Mouse (Mus musculus) forebrain, embryonic 16.5 days (tissue): Measurements from ENCODE around the gene Ifnl3. TPM values are rescaled to one million over a fixed set of nuclear protein-coding genes. Genes with fewer than 3 reads are reported as not detected.
A peak's percentile ranks its signal among the peaks of the same experiment; 100 is the strongest.
"Not testable (repeated sequence)": the region's sequence is repeated elsewhere in the genome, so short reads cannot be mapped to it uniquely, and the experiment has no call there.

Source experiments
- ATAC-seq: fragments of 200-750 bp; cut with Nextera tagmentation; 2 replicates; pipeline ENCODE4 v1.8.0; 2017; ENCODE audit warnings: mild to moderate bottlenecking, moderate library complexity
- H3K27ac ChIP-seq: fragments of 300-500 bp; sonication (generic); 2 replicates; pipeline ENCODE4 v1.5.1; 2014; ENCODE audit warnings: low read length, control low read depth
- H3K27me3 ChIP-seq: fragments of 300-500 bp; sonication (generic); replicated peaks from 2 replicates; pipeline ENCODE4 v1.6.1; 2014; ENCODE audit warnings: low read length; ENCODE audit not compliant: control insufficient read depth, insufficient read depth
- H3K36me3 ChIP-seq: fragments of 300-500 bp; sonication (generic); 2 replicates; pipeline ENCODE4 v1.6.1; 2014; ENCODE audit not compliant: control insufficient read depth, insufficient read depth
- H3K4me1 ChIP-seq: fragments of 300-500 bp; sonication (generic); replicated peaks from 2 replicates; pipeline ENCODE4 v1.6.1; 2014; ENCODE audit warnings: low read length; ENCODE audit not compliant: control insufficient read depth, insufficient read depth
- H3K4me2 ChIP-seq: fragments of 300-500 bp; sonication (generic); 2 replicates; pipeline ENCODE4 v1.6.1; 2014; ENCODE audit warnings: mild to moderate bottlenecking, low read length, control low read depth
- H3K4me3 ChIP-seq: fragments of 300-500 bp; sonication (generic); replicated peaks from 2 replicates; pipeline ENCODE4 v1.5.1; 2014; ENCODE audit warnings: mild to moderate bottlenecking, low read length, control low read depth
- H3K9ac ChIP-seq: fragments of 300-500 bp; sonication (generic); replicated peaks from 2 replicates; pipeline ENCODE4 v1.6.1; 2014; ENCODE audit warnings: low read depth, low read length, control low read depth
- H3K9me3 ChIP-seq: fragments of 300-500 bp; sonication (generic); 2 replicates; pipeline ENCODE4 v1.6.1; 2016; ENCODE audit warnings: low read length; ENCODE audit not compliant: control insufficient read depth
- WGBS: fragments of 180-500 bp; shearing (Covaris S2); extraction: QIAGEN DNeasy Blood & Tissue Kit; methylation state at CpG from one replicate; pipeline ENCODE4 v1.1.7; 2014; 5-methylcytosine and 5-hydroxymethylcytosine counted together
- polyA plus RNA-seq: library from polyadenylated mRNA; unstranded; fragments of >200 nt; fragmentation: Nextera tagmentation; extraction: Ambion mirVana; gene quantifications from 2 replicates; pipeline ENCODE4 v1.2.1, GENCODE M21; 2015

The Ifnl3 gene
- not detected in 2 replicates for polyA plus RNA-seq

DNA sequence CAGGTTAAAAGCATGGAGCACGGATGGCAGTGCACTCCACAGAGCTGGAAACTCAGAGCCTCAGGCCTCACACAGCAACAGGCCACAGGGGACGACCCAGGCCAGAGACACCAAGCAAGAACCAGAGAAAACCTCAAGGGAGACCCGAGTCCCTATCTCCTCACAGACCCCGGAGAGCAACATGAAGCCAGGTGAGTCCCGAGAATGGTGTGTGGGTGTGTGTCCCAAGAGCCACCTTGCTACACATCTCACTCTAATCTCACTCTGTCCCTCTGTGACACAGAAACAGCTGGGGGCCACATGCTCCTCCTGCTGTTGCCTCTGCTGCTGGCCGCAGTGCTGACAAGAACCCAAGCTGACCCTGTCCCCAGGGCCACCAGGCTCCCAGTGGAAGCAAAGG, at the start of gene Ifnl3:
TSS of gene Ifnl3 (plus strand) at position 301 of the 400 bp plus-strand sequence.
- not testable (repeated sequence) for H3K27ac ChIP-seq, H3K4me3 ChIP-seq, H3K9me3 ChIP-seq, H3K36me3 ChIP-seq, H3K4me1 ChIP-seq, H3K4me2 ChIP-seq, ATAC-seq, H3K27me3 ChIP-seq, H3K9ac ChIP-seq
- WGBS: 72% methylated on average over 5 of the region's 6 CpGs

DNA sequence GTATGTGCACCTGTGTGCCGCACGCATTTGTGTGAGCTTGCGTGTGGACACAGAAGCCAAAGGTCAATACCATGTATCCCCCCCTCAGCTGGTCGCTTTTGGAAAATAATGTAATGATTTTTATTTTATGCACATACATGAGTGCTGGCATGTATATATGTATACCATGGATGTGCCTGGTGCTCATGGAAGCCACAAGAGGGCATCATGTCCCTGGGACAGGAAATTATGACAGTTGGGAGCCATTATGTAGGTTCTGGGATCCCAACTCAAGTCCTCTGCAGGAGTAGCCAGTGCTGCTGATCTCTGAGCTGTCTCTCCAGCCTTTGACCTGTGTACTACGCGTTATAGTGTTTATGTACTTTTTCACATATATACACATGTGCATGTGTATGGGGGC, 46.4 kb upstream of the Ifnl3 start:
- Histone ChIP-seq H3K27ac (no peak overlapping the region), H3K27me3 (no peaks in the 10 kb centered on the region), H3K4me1 (no peaks in the 10 kb centered on the region), H3K36me3 (no peaks in the 10 kb centered on the region), H3K9ac (no peak overlapping the region), H3K4me3 (no peak overlapping the region), H3K9me3 (no peaks in the 10 kb centered on the region), H3K4me2 (no peak overlapping the region)
- no peak for ATAC-seq
- 94% methylated on average over 6 of the region's 6 CpGs for WGBS

DNA sequence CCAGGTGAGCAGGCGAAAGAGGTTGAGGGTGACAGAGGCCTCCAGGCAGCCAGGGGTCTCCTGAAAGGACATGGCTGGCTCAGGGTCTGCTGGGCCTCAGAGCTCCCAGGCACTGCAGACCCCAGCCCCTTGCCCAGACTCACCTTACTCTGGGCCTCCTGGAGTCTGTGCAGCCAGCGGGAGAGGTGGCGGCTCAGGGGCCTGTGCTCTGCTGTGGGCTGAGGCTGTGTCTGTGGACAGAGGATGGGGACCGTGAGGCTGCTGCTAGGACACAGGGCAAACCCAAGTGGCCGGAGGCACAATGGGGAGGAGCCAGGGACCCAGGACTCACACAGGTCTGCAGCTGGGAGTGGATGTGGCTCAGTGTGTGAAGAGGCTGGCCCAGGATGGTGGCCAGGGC, 45.3 kb upstream of the Ifnl3 start:
- no peaks in the 10 kb centered on the region for H3K27me3 ChIP-seq
- no peaks in the 10 kb centered on the region for H3K4me1 ChIP-seq
- no peak overlapping the region for H3K4me2 ChIP-seq
- ATAC-seq: no peak
- WGBS: 89% methylated on average over 5 of the region's 5 CpGs
- no peak overlapping the region for H3K4me3 ChIP-seq
- no peak overlapping the region for H3K27ac ChIP-seq
- H3K36me3 ChIP-seq: no peaks in the 10 kb centered on the region
- no peaks in the 10 kb centered on the region for H3K9me3 ChIP-seq
- no peak overlapping the region for H3K9ac ChIP-seq

DNA sequence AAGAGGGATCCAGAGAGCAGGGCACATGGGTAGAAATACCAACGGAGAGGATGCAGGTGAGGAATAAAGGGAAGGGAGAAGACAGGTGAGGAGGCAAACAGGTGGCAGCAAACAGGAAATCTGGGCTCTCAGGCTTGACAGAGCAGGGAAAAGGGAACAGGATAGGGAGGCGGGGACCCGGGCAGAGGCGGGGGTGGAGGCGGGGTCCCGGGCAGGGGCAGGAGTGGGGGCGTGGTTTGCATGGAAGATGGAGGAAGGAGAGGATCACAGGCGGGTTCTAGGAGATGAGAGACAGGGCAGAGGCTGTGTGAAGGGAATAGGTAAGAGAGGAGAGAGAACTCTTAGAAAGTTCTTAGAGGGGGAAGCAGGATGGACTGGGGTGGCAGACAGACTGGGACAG, 43.8 kb upstream of the Ifnl3 start:
- Histone ChIP-seq H3K9me3 (no peaks in the 10 kb centered on the region), H3K9ac (no peak overlapping the region), H3K27ac (no peak overlapping the region), H3K4me3 (no peak overlapping the region), H3K4me1 (no peaks in the 10 kb centered on the region), H3K27me3 (no peaks in the 10 kb centered on the region), H3K4me2 (no peak overlapping the region), H3K36me3 (no peaks in the 10 kb centered on the region)
- WGBS: 4% methylated on average over 8 of the region's 8 CpGs
- ATAC-seq: no peak

DNA sequence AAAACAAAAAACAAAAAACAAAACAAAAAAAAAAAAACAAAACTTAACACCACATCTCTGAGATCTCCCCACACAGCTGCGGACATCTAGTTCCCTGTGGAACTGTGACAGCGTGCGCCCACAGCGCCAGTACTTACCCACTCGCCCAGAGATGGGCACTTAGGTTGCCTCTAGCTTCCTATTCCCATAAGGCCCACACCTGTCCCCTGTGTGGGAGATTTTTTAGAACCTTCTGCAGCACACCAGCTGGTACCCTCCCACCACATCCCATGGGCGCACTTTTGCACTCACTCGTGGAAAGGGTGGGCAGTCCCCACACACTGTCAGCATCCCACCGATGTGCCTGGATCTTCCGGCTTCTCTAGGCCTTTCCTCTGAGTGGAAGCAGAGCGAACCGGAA, 39.8 kb upstream of the Ifnl3 start:
- no peak for ATAC-seq
- no peak overlapping the region for H3K4me3 ChIP-seq
- 81% methylated on average over 11 of the region's 11 CpGs for WGBS
- H3K36me3 ChIP-seq: no peaks in the 10 kb centered on the region
- H3K4me1 ChIP-seq: peaks cover under 1% of the 10 kb centered on the region; the same call in 1 of the 2 replicates
- H3K27me3 ChIP-seq: 0 out of 2 replicates have a peak, but pooled peaks cover 2% of the 10 kb centered on the region
- no peak overlapping the region for H3K27ac ChIP-seq
- H3K9ac ChIP-seq: no peak overlapping the region
- H3K4me2 ChIP-seq: no peak overlapping the region
- no peaks in the 10 kb centered on the region for H3K9me3 ChIP-seq

DNA sequence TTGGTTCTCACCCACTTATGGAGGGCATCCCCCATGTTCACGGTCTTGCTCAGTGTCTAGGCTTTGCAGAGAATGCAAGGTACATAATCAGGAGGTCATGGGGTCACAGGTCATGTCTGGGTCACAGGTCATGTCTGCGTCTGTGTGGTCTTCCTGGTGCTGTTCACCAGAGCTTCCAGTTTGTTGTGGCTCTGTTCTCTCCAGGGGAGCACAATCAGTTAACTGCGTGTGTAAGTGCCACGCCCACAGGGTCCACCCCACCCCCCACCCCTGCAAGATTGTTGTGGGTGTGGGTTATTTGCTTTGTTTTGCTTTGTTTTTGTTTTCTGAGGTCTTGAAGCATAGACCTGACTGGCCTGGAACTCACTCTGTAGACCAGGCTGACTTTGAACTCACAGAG, 38.4 kb upstream of the Ifnl3 start:
- Histone ChIP-seq H3K27ac (no peak overlapping the region), H3K9ac (no peak overlapping the region), H3K9me3 (no peaks in the 10 kb centered on the region), H3K36me3 (no peaks in the 10 kb centered on the region), H3K4me2 (no peak overlapping the region), H3K4me3 (no peak overlapping the region), H3K4me1 (peaks cover 5% of the 10 kb centered on the region), H3K27me3 (0 out of 2 replicates have a peak, but pooled peaks cover 2% of the 10 kb centered on the region)
- 59% methylated on average over 4 of the region's 4 CpGs for WGBS
- no peak for ATAC-seq

DNA sequence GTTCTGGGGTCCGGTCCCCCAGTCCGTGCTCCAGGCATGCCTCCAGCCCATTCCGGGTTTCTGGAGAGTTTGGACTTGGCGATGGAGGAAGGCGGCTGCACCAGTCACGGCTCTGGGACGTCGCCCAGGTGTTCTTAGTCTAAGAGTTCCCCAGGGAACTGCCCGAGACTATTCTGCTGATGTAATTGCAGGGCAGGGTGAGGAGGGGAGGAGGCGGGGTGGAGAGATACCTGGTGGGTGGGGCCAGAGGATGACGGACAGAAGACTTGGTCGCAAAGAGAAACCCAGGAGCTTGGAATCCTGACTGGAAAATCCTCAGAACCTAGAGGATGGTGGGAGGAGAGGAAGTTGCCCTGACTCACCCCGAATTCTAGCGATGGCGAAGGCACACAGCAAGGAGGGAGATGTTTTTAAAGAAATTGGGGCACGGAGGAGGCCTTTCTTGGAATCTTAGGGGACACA, 34.6 kb upstream of the Ifnl3 start:
- Histone ChIP-seq H3K4me1 (peaks cover 5% of the 10 kb centered on the region), H3K4me2 (peak overlapping the region; percentile 47), H3K36me3 (no peaks in the 10 kb centered on the region), H3K27ac (no peak overlapping the region), H3K9me3 (no peaks in the 10 kb centered on the region), H3K9ac (no peak overlapping the region), H3K27me3 (0 out of 2 replicates have a peak, but pooled peaks cover 2% of the 10 kb centered on the region), H3K4me3 (peak overlapping the region; percentile 16)
- no peak for ATAC-seq
- WGBS: 4% methylated on average over 16 of the region's 16 CpGs

DNA sequence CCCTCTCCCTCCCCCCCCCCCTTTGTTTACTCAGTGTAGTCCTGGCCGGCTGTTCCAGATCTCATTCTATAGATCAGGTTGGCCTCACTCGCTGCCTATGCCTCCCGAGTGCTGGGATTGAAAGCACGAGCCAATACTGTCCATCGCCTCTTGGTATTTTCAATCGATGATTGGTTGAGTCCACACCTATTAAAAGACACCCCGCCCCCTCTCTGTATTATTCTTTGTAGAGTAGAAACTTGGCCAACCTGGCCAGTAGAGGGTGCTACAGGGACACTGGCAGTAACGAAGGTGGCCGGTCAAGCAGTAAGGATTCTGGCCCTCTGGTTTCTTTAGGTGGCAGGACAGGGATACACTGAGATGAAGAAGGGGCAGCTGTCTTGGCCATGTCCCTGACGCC, 32.2 kb upstream of the Ifnl3 start:
- H3K4me2 ChIP-seq: peak overlapping the region; percentile 3; the same call in 1 of the 2 replicates
- H3K9ac ChIP-seq: no peak overlapping the region
- H3K9me3 ChIP-seq: no peaks in the 10 kb centered on the region
- no peak overlapping the region for H3K4me3 ChIP-seq
- H3K36me3 ChIP-seq: no peaks in the 10 kb centered on the region
- no peak for ATAC-seq
- H3K4me1 ChIP-seq: peaks cover 5% of the 10 kb centered on the region
- H3K27me3 ChIP-seq: 0 out of 2 replicates have a peak, but pooled peaks cover 2% of the 10 kb centered on the region
- WGBS: 3% methylated on average over 10 of the region's 10 CpGs
- no peak overlapping the region for H3K27ac ChIP-seq

DNA sequence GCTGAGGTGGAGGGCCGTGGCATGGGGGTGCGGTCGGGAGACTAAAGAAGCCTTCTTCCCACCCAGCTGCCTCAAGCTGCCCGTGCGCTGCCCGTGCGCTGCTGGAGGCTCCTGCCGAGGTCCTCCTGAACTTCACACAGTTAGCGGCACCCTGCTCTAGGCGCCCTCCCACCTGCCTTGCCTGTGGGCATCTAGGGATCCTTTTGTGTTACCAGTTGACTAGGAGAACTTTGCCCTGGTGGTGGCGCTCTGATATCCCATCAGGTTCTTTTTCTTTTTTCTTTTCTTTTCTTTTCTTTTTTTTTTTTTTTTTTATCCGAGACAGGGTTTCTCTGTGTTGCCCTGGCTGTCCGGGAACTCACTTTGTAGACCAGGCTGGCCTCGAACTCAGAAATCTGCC, 31.7 kb upstream of the Ifnl3 start:
- peaks cover 5% of the 10 kb centered on the region for H3K4me1 ChIP-seq
- H3K27ac ChIP-seq: no peak overlapping the region
- H3K9me3 ChIP-seq: no peaks in the 10 kb centered on the region
- no peaks in the 10 kb centered on the region for H3K36me3 ChIP-seq
- no peak for ATAC-seq
- whole genome bisulfite sequencing: 31% methylated on average over 14 of the region's 14 CpGs
- H3K9ac ChIP-seq: no peak overlapping the region
- no peak overlapping the region for H3K4me2 ChIP-seq
- H3K27me3 ChIP-seq: 0 out of 2 replicates have a peak, but pooled peaks cover 2% of the 10 kb centered on the region
- H3K4me3 ChIP-seq: no peak overlapping the region

DNA sequence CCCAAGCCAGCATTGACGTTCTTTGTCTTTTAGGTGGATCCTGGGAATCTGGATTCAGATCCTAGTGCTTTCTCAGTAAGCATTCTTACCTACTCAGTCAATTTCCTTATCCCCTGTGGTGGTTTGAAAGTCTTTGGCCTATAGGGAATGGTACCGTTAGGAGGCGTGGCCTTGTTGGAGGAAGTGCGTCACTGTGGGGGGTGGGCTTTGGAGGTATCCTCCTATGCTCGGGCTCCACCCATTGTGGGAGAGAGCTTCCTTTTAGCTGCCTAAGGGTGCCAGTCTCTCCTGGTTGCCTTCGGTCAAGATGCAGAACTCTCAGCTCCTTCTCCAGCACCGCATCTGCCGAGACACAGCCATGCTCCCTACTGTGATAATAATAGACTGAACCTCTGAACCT, 30.3 kb upstream of the Ifnl3 start:
- ATAC-seq: no peak

More for the DNA sequence above, 30.3 kb upstream of the Ifnl3 start:
- Histone ChIP-seq H3K27me3 (0 out of 2 replicates have a peak, but pooled peaks cover under 1% of the 10 kb centered on the region), H3K4me3 (no peak overlapping the region), H3K9me3 (no peaks in the 10 kb centered on the region), H3K36me3 (no peaks in the 10 kb centered on the region), H3K27ac (no peak overlapping the region), H3K4me1 (peaks cover 5% of the 10 kb centered on the region), H3K9ac (no peak overlapping the region), H3K4me2 (no peak overlapping the region)
- 83% methylated on average over 8 of the region's 8 CpGs for WGBS
